Mouse (Mus musculus) spleen, adult 2 months (tissue): ENCODE measurements around the gene Nefh. TPM values are rescaled to one million over a fixed set of nuclear protein-coding genes. Genes with fewer than 3 reads are reported as not detected.
A peak's percentile ranks its signal among the peaks of the same experiment; 100 is the strongest.

Experiments
- DNase-seq, 2 experiments: peaks; one replicate each; pipeline versions ENCODE4 v3.0.0 to v3.0.0-alpha.2; 2012 to 2021; ENCODE audit warnings: low spot score in 2 of 2, low read depth in 1 of 2
- H3K27ac ChIP-seq: fragments of 200-500 bp; 2 replicates; pipeline ENCODE4 v1.5.1; 2012; ENCODE audit warnings: low read length, inconsistent platforms; ENCODE audit not compliant: insufficient read depth
- H3K27me3 ChIP-seq: fragments of 200-500 bp; 2 replicates; pipeline ENCODE4 v1.6.1; 2012; ENCODE audit warnings: mild to moderate bottlenecking, moderate library complexity, low read length, inconsistent platforms; ENCODE audit not compliant: control insufficient read depth, insufficient read depth
- H3K36me3 ChIP-seq: fragments of 200-500 bp; 2 replicates; pipeline ENCODE4 v1.6.1; 2012; ENCODE audit warnings: mild to moderate bottlenecking, low read length, inconsistent platforms; ENCODE audit not compliant: control insufficient read depth, insufficient read depth
- H3K4me1 ChIP-seq: fragments of 200-500 bp; 2 replicates; pipeline ENCODE4 v1.6.1; 2011; ENCODE audit warnings: inconsistent platforms; ENCODE audit not compliant: control insufficient read depth, insufficient read depth, insufficient read length
- H3K4me3 ChIP-seq: fragments of 200-500 bp; 2 replicates; pipeline ENCODE4 v1.5.1; 2011; ENCODE audit warnings: mild to moderate bottlenecking, inconsistent platforms; ENCODE audit not compliant: insufficient read depth, insufficient read length; ENCODE audit errors: extremely low read depth
- CTCF ChIP-seq: fragments of 200-500 bp; IDR thresholded peaks from 2 replicates; pipeline ENCODE4 v1.5.1; 2011; ENCODE audit warnings: mild to moderate bottlenecking, inconsistent platforms; ENCODE audit not compliant: insufficient read depth, insufficient read length, insufficient replicate concordance; ENCODE audit errors: extremely low read depth
- POLR2A ChIP-seq: fragments of 200-500 bp; IDR thresholded peaks from 2 replicates; pipeline ENCODE4 v1.6.1; 2011; ENCODE audit warnings: low read depth, low read length, inconsistent platforms
- WGBS: fragments of 180-500 bp; shearing (Covaris S2); methylation state at CpG from one replicate; pipeline ENCODE4 v1.1.7; 2018; 5-methylcytosine and 5-hydroxymethylcytosine counted together
- polyA plus RNA-seq: library from polyadenylated mRNA; depleted of rRNA; stranded (reverse); fragments of >200 nt; gene quantifications from 2 replicates; pipeline ENCODE4 v1.2.3, GENCODE M21; 2012; rRNA removed

Nefh gene
- polyA plus RNA-seq, result 0.92 and 1.1 TPM in 2 replicates

- TF ChIP-seq POLR2A (no peak), CTCF (no peak)
- DNase-seq, result no peak
These were observed at the start of gene Nefh for GRCm38 (mm10) chr11:4947813-4948174. TSS of gene Nefh (minus strand) at chr11:4948064.

GRCm38 (mm10) chr11:4996621-4997199 lies 48.8 kb upstream of the Nefh start:
- H3K36me3 ChIP-seq, result peaks cover 4% of the 10 kb centered on the region; the same call in 1 of the 2 replicates

More at GRCm38 (mm10) chr11:4947813-4948174, at the start of gene Nefh:
- H3K4me1 ChIP-seq, result peaks cover 10% of the 10 kb centered on the region
- H3K4me3 ChIP-seq, result peak within 1 kb of the TSS; percentile 65
- peaks cover 17% of the 10 kb centered on the region for H3K27me3 ChIP-seq
- H3K27ac ChIP-seq, result peak within 1 kb of the TSS; percentile 30; the same call in 1 of the 2 replicates
- WGBS, result 1% methylated on average over 41 of the region's 41 CpGs
- H3K36me3 ChIP-seq, result no peaks in the 10 kb centered on the region

GRCm38 (mm10) chr11:4995676-4996075 lies 47.8 kb upstream of the Nefh start:
- no peak for TF ChIP-seq CTCF
- TF ChIP-seq POLR2A, result no peak
- WGBS, result 96% methylated on average over 3 of the region's 3 CpGs
- no peak overlapping the region for H3K4me3 ChIP-seq
- H3K4me1 ChIP-seq, result no peaks in the 10 kb centered on the region
- no peak for DNase-seq
- peaks cover 4% of the 10 kb centered on the region; the same call in 1 of the 2 replicates for H3K36me3 ChIP-seq
- no peaks in the 10 kb centered on the region for H3K27me3 ChIP-seq
- no peak overlapping the region for H3K27ac ChIP-seq

More at GRCm38 (mm10) chr11:4996621-4997199, 48.8 kb upstream of the Nefh start:
- Histone ChIP-seq H3K27ac (no peak overlapping the region), H3K27me3 (no peaks in the 10 kb centered on the region), H3K4me1 (no peaks in the 10 kb centered on the region), H3K4me3 (no peak overlapping the region)
- WGBS, result 93% methylated on average over 5 of the region's 5 CpGs
- DNase-seq, result no peak
- TF ChIP-seq POLR2A, result no peak
- TF ChIP-seq CTCF, result no peak

GRCm38 (mm10) chr11:4992471-4992870 lies 44.6 kb upstream of the Nefh start:
- Histone ChIP-seq H3K27me3 (no peaks in the 10 kb centered on the region), H3K4me3 (no peak overlapping the region), H3K4me1 (peaks cover 13% of the 10 kb centered on the region; the same call in 1 of the 2 replicates)

GRCm38 (mm10) chr11:4989187-4989586 lies 41.3 kb upstream of the Nefh start:
- Histone ChIP-seq H3K4me3 (no peak overlapping the region), H3K27me3 (no peaks in the 10 kb centered on the region), H3K27ac (peak overlapping the region; percentile 56), H3K36me3 (peaks cover 3% of the 10 kb centered on the region; the same call in 1 of the 2 replicates), H3K4me1 (peaks cover 19% of the 10 kb centered on the region; the same call in 1 of the 2 replicates)
- WGBS, result 7% methylated on average over 3 of the region's 3 CpGs
- DNase-seq, result peak in 1 of 2 experiments; percentile 65
- TF ChIP-seq POLR2A, result no peak
- no peak for TF ChIP-seq CTCF

More at GRCm38 (mm10) chr11:4992471-4992870, 44.6 kb upstream of the Nefh start:
- no peak overlapping the region for H3K27ac ChIP-seq
- WGBS, result 96% methylated on average over 2 of the region's 2 CpGs
- no peak for DNase-seq
- peaks cover 3% of the 10 kb centered on the region; the same call in 1 of the 2 replicates for H3K36me3 ChIP-seq
- TF ChIP-seq CTCF, result no peak
- no peak for TF ChIP-seq POLR2A

- H3K27me3 ChIP-seq, result no peaks in the 10 kb centered on the region
- peak overlapping the region; percentile 45; the same call in 1 of the 2 replicates for H3K27ac ChIP-seq
- peak overlapping the region; percentile 86 for H3K4me3 ChIP-seq
- no peak for DNase-seq
- 26% methylated on average over 11 of the region's 11 CpGs for WGBS
- peaks cover 3% of the 10 kb centered on the region; the same call in 1 of the 2 replicates for H3K36me3 ChIP-seq
- TF ChIP-seq POLR2A, result no peak
- peaks cover 19% of the 10 kb centered on the region; the same call in 1 of the 2 replicates for H3K4me1 ChIP-seq
These were observed 39.6 kb upstream of the Nefh start for GRCm38 (mm10) chr11:4987487-4987852.

GRCm38 (mm10) chr11:4986695-4987486 lies 39.0 kb upstream of the Nefh start, which contains the start of gene Ap1b1:
TSS of gene Ap1b1 (plus strand) at chr11:4986824.
- Histone ChIP-seq H3K4me1 (peaks cover 19% of the 10 kb centered on the region; the same call in 1 of the 2 replicates), H3K36me3 (peaks cover under 1% of the 10 kb centered on the region; the same call in 1 of the 2 replicates), H3K27ac (peak within 1 kb of the TSS; percentile 70), H3K27me3 (no peaks in the 10 kb centered on the region), H3K4me3 (peak within 1 kb of the TSS; percentile 86)
- 2% methylated on average over 53 of the region's 62 CpGs for WGBS
- DNase-seq, result peak; percentile 85 to 96
- TF ChIP-seq CTCF, result no peak
- peak; percentile 48 for TF ChIP-seq POLR2A
